Mouse (Mus musculus) neural tube, embryonic 10.5 days (tissue): Measurements from ENCODE around the gene Hoxa10.

Experiments
- DNase-seq: peaks from one replicate; pipeline ENCODE4 v3.0.0-alpha.2; 2017; ENCODE audit warnings: low spot score; ENCODE audit errors: extremely low spot score

Gene Hoxa10

GRCm38 (mm10) chr6:52245757-52246142, 5.1 kb upstream of the Hoxa10 start, which contains the start of gene Hoxa11:
Gene Hoxa11, minus strand, starts transcription at chr6:52245810.
- no peak for DNase-seq

GRCm38 (mm10) chr6:52245040-52245756, 4.5 kb upstream of the Hoxa10 start:
- DNase-seq: no peak

GRCm38 (mm10) chr6:52244471-52245039, 3.9 kb upstream of the Hoxa10 start:
- DNase-seq: no peak

- no peak for DNase-seq
These were observed 3.0 kb upstream of the Hoxa10 start for GRCm38 (mm10) chr6:52243681-52244121.

GRCm38 (mm10) chr6:52242801-52243332, 2.2 kb upstream of the Hoxa10 start:
- DNase-seq: no peak

GRCm38 (mm10) chr6:52241001-52241621, 457 bp upstream of the Hoxa10 start:
- DNase-seq: no peak

DNA sequence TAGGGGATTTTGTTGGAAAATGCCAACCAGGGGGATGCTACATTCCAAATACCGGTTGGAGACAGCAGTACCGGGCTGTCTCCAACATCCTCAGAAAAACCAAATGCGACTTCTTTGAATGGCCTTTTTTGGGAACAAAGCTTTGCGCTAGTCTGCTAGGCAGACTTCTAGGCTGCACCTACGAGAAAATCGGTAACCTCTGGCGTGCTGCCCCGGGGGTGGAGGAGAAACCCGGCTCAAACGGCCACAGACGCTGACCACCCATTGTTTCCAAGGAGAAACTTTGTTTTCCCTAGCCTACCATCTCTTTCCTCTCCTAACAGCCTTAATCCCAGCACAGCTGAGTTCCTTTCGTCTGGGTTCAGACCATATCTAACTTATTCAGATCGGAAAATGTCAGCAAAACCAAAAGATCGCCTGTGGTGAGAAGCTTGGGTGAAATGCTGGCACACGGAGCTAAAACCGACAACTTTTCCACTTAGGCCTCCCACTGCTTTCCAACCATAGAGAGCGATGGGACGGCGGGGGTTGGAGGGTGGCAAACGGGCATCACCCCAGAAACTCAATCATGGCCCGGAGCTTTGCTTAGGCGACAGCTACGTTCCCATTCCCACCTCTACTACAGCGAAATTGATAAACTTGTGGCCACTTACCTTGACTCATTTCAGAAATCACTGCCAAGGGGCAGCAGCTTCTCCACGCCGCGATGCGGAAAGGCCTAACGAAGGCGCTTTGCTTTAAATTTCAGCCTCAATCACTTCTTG, 847 bp downstream of the Hoxa10 start:
- DNase-seq: no peak

GRCm38 (mm10) chr6:52238976-52239375, 1.7 kb downstream of the Hoxa10 start:
- no peak for DNase-seq

- no peak for DNase-seq
These were observed 2.5 kb downstream of the Hoxa10 start for GRCm38 (mm10) chr6:52238155-52238545.

DNA sequence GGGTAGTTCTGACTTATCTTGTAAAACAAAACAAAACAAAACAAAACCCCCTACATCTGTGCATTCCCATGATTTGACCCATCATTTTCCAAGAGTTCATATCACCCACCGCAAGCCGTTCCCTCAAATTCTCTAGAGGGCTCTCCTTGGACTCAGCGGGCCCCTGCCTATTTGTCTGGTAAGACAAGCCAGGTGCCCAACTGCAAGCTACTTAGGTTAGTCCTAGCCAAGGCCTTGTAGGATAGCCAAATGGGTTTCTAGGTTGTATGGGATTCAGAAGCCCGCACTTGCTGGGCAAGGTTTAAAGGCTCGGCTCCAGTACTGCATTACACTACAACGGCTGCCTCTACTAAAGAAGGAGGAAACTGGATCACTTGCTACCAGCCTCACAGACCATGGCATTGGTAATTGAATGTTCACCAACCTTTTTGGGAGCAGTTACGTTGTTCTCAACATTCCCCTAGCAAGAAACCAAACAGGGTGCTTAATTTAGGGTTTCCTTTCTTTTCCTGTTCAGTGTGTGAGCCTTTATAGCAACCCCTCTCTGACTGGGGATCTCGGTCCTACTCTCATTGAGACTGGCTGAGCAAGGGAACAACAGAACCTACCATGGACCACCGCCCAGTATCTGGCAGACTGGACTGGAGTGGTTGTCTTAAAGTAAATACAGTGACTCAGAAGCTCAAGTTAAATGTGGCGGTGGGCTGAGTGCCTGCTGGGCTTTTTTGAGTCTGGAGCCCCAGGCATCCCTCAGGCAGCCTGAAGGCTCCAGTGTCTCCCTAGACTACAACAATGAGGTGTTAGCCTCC, 3.1 kb downstream of the Hoxa10 start:
- DNase-seq: no peak

DNA sequence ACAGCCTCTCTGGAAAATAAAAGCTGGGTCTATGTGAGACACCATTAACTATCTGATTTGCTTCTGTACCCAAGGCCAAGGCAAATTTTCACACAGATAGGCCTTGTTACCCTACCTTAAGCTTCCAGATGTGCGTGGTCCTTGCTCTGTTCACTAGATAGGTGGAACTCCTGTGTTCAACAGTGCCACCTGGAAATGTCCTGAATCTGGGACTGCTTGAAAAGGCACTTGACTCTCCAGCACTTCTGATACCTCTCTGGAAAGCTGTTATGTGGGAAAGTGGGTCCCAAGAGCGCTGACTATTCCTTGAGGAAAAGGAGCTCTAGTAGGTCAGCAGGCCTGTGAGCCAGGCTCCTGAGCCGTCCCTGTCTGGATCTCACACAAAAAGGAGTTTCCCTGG, 3.8 kb downstream of the Hoxa10 start:
- DNase-seq: no peak

DNA sequence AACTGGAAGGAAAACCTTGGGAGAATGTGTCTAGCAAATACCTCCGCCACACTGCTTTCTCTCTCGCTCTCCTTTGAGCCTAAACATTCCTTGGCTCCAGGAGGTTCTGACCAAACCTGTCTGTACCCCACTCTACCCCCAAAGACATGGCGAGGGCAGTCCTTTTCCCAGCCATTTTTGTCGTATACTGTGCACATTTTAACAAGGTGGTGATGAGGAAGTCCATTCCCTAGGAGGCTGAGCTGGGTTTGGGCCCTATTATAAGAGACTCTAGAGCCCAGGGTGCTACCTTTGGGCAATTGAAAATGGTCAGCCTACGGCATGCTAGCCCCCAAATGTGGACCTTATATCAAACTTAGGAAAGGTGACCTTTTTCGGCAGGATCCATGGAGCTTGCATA, 4.8 kb downstream of the Hoxa10 start:
- no peak for DNase-seq

DNA sequence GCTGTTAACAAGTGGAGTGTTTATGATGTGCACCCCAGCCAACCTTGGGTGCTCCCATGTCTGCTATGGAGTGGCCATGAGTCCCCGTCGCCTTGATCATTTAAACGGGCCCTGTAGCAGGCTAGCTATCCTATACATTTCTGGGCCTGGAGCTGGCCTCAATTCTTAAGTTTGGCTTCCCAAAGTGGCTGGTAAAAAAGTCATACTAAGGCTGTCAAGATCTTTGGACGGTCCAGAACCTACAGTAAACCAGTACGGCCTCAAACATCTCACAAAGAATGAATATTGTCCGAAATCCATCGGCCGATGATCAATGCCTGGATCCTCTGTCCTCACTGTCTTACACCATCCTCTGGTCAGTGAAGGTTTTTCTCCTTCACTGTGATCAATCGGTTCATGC, 5.4 kb downstream of the Hoxa10 start:
- no peak for DNase-seq

DNA sequence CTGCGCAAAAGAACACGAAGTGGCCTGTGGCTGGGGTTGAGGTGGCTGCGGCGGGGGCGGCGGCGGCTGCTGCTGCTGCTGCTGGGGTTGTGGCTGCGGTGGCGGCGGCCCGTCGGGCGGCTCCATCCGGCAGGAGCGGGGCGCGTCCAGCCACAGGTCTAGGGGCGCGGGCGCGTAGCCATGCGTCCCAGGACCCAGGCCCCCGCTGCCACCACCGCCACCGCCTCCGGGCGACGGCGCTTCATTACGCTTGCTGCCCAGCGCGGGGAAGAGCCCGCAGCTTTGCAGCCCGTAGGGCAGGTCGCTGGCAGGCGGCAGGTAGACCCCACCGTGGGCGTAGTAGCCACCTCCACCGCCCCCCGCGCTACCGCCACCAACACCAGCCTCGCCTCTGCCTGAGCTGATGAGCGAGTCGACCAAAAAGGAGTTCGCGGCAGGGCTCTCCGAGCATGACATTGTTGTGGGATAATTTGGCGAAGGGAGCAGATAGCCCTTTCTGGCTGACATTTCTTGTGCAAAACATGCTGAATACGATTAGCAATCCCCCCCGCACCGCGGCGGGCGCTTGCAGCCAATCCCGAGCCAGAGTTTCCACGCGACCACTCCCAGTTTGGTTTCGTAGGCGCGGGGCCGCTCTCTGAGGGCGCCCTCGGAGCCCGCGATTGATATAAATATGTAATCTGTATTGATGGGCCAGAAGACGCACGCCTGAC, 6.1 kb downstream of the Hoxa10 start:
- DNase-seq: no peak

DNA sequence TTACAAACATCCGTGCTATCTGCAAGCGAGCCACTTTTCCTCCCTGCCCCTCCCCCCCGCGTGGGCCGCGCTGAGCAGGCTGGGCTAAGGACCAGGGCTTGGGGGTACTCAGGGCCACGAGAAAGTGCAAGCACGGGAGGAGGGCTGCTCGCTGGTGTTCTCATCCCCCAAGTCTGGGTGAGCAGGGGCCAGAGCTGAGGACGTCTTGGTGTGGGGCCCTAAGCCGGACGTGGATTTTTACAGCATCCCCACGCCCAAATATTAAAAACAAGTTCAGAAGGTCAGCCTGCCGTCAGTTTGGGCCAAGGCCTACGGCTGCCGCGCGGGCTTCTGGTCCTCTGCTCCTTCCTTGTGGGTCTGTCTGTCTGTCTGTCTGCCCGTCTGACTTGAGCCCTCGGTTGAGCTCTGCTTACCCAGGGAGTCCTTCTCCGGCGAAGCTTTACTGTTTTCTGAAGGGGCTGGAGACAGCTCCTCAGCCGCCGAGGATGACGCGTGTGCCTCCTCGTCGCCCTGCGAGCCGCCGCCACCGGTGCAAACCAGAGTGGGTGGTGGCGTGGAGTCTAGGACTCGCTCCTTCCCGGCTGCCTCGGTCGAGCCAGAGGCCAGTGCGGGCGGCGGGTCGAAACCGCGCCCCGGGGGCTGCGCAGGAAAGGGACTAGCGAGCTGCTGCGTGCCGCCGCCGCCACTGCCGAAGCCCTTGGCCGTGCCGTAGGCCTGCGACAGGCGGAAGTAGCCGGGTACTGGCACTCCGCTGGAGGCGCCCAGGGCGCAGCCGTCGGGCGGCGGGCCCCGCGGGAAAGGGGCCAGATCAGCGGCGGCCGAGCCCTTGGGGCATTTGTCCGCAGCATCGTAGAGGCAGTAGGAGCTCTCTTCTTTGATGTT, 6.9 kb downstream of the Hoxa10 start:
- no peak for DNase-seq

- DNase-seq: no peak
These were observed 7.6 kb downstream of the Hoxa10 start for GRCm38 (mm10) chr6:52232984-52233545.

DNA sequence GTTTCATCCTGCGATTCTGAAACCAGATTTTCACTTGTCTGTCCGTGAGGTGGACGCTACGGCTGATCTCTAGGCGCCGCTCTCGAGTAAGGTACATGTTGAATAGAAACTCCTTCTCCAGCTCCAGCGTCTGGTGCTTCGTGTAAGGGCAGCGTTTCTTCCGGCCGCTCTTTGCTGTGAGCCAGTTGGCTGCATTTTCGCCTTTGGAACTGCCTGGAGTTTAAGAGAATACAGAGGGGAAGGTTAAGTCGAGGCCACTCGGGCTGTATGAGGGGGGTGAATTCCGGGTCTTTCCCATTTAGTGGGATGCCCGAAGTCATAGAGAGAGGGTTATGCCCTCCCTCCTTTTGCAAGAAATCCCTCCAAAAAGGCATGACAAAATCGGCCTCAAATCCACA, 8.1 kb downstream of the Hoxa10 start:
- DNase-seq: no peak

DNA sequence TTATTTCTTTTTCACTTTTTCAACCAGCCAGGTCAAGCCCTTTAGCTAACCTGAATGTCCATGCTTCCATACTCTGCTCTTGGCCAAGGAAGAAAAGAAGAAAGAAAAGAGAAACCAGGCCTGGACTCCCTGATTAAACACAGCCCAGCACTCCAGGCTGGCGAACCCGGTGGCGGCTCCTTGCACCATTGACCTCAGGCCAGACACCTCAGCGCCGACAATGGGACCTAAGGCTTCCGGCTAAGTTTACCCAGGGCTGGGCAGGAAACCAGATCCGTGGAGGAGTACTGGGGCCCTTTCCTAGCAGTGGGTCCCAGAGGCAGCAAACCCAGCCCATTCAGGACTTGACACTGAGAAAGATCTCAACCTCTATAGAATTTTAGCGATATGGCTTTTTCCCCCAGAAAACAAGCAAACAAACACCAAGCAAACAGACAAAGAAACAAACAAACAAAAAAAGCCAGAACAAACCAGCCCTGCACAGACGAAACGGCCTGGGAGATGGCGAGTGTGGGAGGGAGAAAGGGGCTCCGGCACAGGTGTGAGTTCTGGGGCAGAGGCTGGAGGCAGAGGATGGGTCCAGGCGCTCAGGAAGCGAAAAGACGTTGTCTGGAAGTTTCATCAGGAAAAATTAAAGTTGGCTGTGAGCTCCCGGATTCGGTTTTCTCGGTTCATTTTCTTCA, 8.6 kb downstream of the Hoxa10 start:
- DNase-seq: no peak
